Mouse (Mus musculus) kidney, embryonic 15.5 days (tissue): Measurements from ENCODE around the gene Sox12. TPM values are rescaled to one million over a fixed set of nuclear protein-coding genes. Genes with fewer than 3 reads are reported as not detected.
"Not testable (repeated sequence)": the region's sequence is repeated elsewhere in the genome, so short reads cannot be mapped to it uniquely, and the experiment has no call there.

Source experiments
- ATAC-seq: fragments of 200-750 bp; cut with Nextera tagmentation; replicated peaks from 2 replicates; pipeline ENCODE4 v1.8.0; 2017; ENCODE audit warnings: moderate TSS enrichment; ENCODE audit not compliant: low FRiP score
- H3K27ac ChIP-seq: fragments of 300-500 bp; sonication (generic); 2 replicates; pipeline ENCODE4 v1.5.1; 2015; ENCODE audit warnings: mild to moderate bottlenecking, inconsistent platforms
- H3K27me3 ChIP-seq: fragments of 300-500 bp; sonication (generic); 2 replicates; pipeline ENCODE4 v1.6.1; 2015; ENCODE audit warnings: inconsistent platforms
- H3K36me3 ChIP-seq: fragments of 300-500 bp; sonication (generic); 2 replicates; pipeline ENCODE4 v1.6.1; 2015; ENCODE audit warnings: inconsistent platforms
- H3K4me1 ChIP-seq: fragments of 300-500 bp; sonication (generic); 2 replicates; pipeline ENCODE4 v1.6.1; 2015; ENCODE audit warnings: inconsistent platforms
- H3K4me2 ChIP-seq: fragments of 300-500 bp; sonication (generic); 2 replicates; pipeline ENCODE4 v1.6.1; 2015; ENCODE audit warnings: moderate library complexity, mild to moderate bottlenecking, inconsistent platforms
- H3K4me3 ChIP-seq: fragments of 300-500 bp; sonication (generic); replicated peaks from 2 replicates; pipeline ENCODE4 v1.5.1; 2015; ENCODE audit warnings: mild to moderate bottlenecking, inconsistent platforms
- H3K9ac ChIP-seq: fragments of 300-500 bp; sonication (generic); 2 replicates; pipeline ENCODE4 v1.6.1; 2015; ENCODE audit warnings: mild to moderate bottlenecking, inconsistent platforms
- H3K9me3 ChIP-seq: fragments of 300-500 bp; sonication (generic); replicated peaks from 2 replicates; pipeline ENCODE4 v1.6.1; 2016; ENCODE audit warnings: inconsistent platforms
- WGBS: fragments of 180-500 bp; shearing (Covaris S2); methylation state at CpG from one replicate; pipeline ENCODE4 v1.1.7; 2015; ENCODE audit warnings: mixed read lengths; 5-methylcytosine and 5-hydroxymethylcytosine counted together
- polyA plus RNA-seq: library from polyadenylated mRNA; unstranded; fragments of >200 nt; fragmentation: Nextera tagmentation; extraction: Ambion mirVana; gene quantifications from 2 replicates; pipeline ENCODE4 v1.2.1, GENCODE M21; 2015

The Sox12 gene
- polyA plus RNA-seq, result 10.6 and 12.2 TPM in 2 replicates

GRCm38 (mm10) chr2:152397680-152398435, at the start of gene Sox12:
Gene Sox12 (minus strand): TSS chr2:152398063.
- H3K4me2 ChIP-seq, result peak within 1 kb of the TSS; percentile 85
- whole genome bisulfite sequencing, result under 1% methylated on average over 93 of the region's 104 CpGs
- peak within 1 kb of the TSS; percentile 83 for H3K4me3 ChIP-seq
- no peaks in the 10 kb centered on the region for H3K9me3 ChIP-seq
- no peaks in the 10 kb centered on the region for H3K27me3 ChIP-seq
- H3K27ac ChIP-seq, result peak within 1 kb of the TSS; percentile 100
- H3K36me3 ChIP-seq, result no peaks in the 10 kb centered on the region
- peak; percentile 66 for ATAC-seq
- H3K4me1 ChIP-seq, result peaks cover 50% of the 10 kb centered on the region
- H3K9ac ChIP-seq, result peak within 1 kb of the TSS; percentile 92

- 0 out of 2 replicates have a peak, but pooled peaks have one; percentile 19 for ATAC-seq
- no peak overlapping the region for H3K9ac ChIP-seq
- 0 out of 2 replicates have a peak, but pooled peaks cover 6% of the 10 kb centered on the region for H3K27me3 ChIP-seq
- no peaks in the 10 kb centered on the region for H3K36me3 ChIP-seq
- H3K4me2 ChIP-seq, result no peak overlapping the region
- H3K27ac ChIP-seq, result peak overlapping the region; percentile 43
- no peak overlapping the region for H3K4me3 ChIP-seq
- peaks cover 42% of the 10 kb centered on the region for H3K4me1 ChIP-seq
- no peaks in the 10 kb centered on the region for H3K9me3 ChIP-seq
- 20% methylated on average over 5 of the region's 5 CpGs for WGBS
Observed at GRCm38 (mm10) chr2:152447461-152447860, 49.6 kb upstream of the Sox12 start.

GRCm38 (mm10) chr2:152446642-152447041, 48.8 kb upstream of the Sox12 start:
- Histone ChIP-seq H3K36me3 (no peaks in the 10 kb centered on the region), H3K4me2 (no peak overlapping the region), H3K9me3 (no peaks in the 10 kb centered on the region), H3K4me1 (peaks cover 49% of the 10 kb centered on the region), H3K27me3 (0 out of 2 replicates have a peak, but pooled peaks cover 6% of the 10 kb centered on the region), H3K27ac (no peak overlapping the region), H3K4me3 (no peak overlapping the region), H3K9ac (no peak overlapping the region)
- ATAC-seq, result no peak
- WGBS, result 73% methylated on average over 2 of the region's 2 CpGs

- Histone ChIP-seq H3K36me3 (no peaks in the 10 kb centered on the region), H3K4me1 (peaks cover 34% of the 10 kb centered on the region), H3K27me3 (peaks cover 7% of the 10 kb centered on the region; the same call in 1 of the 2 replicates), H3K4me2 (no peak overlapping the region), H3K27ac (peak overlapping the region; percentile 42; the same call in 1 of the 2 replicates), H3K9me3 (no peaks in the 10 kb centered on the region), H3K4me3 (no peak overlapping the region), H3K9ac (no peak overlapping the region)
- WGBS, result 88% methylated on average over 8 of the region's 8 CpGs
- ATAC-seq, result no peak
Observed at GRCm38 (mm10) chr2:152443281-152443680, 45.4 kb upstream of the Sox12 start.

GRCm38 (mm10) chr2:152442322-152442721, 44.5 kb upstream of the Sox12 start:
- H3K4me1 ChIP-seq, result peaks cover 29% of the 10 kb centered on the region
- no peak overlapping the region for H3K4me2 ChIP-seq
- no peaks in the 10 kb centered on the region for H3K9me3 ChIP-seq
- WGBS, result 37% methylated on average over 4 of the region's 4 CpGs
- peak overlapping the region; percentile 42 for H3K27ac ChIP-seq
- H3K27me3 ChIP-seq, result peaks cover 9% of the 10 kb centered on the region; the same call in 1 of the 2 replicates
- H3K4me3 ChIP-seq, result no peak overlapping the region
- H3K36me3 ChIP-seq, result no peaks in the 10 kb centered on the region
- H3K9ac ChIP-seq, result no peak overlapping the region
- peak; percentile 47; the same call in 1 of the 2 replicates for ATAC-seq

- 80% methylated on average over 2 of the region's 2 CpGs for WGBS
- Histone ChIP-seq H3K4me2 (no peak overlapping the region), H3K9ac (no peak overlapping the region), H3K36me3 (no peaks in the 10 kb centered on the region), H3K4me3 (no peak overlapping the region), H3K27ac (no peak overlapping the region), H3K4me1 (peaks cover 33% of the 10 kb centered on the region), H3K9me3 (no peaks in the 10 kb centered on the region), H3K27me3 (peaks cover 7% of the 10 kb centered on the region; the same call in 1 of the 2 replicates)
- no peak for ATAC-seq
Observed at GRCm38 (mm10) chr2:152439833-152440232, 42.0 kb upstream of the Sox12 start.

GRCm38 (mm10) chr2:152438963-152439362, 41.1 kb upstream of the Sox12 start:
- Histone ChIP-seq H3K4me3 (no peak overlapping the region), H3K4me1 (peaks cover 29% of the 10 kb centered on the region), H3K9ac (no peak overlapping the region), H3K9me3 (no peaks in the 10 kb centered on the region), H3K4me2 (no peak overlapping the region), H3K27me3 (peaks cover 6% of the 10 kb centered on the region; the same call in 1 of the 2 replicates), H3K36me3 (no peaks in the 10 kb centered on the region), H3K27ac (no peak overlapping the region)
- 68% methylated on average over 1 of the region's 1 CpGs for WGBS
- ATAC-seq, result no peak

- peak; percentile 68 for ATAC-seq
- Histone ChIP-seq H3K9ac (peak overlapping the region; percentile 48), H3K4me1 (peaks cover 18% of the 10 kb centered on the region), H3K27ac (peak overlapping the region; percentile 25), H3K4me2 (peak overlapping the region; percentile 82), H3K27me3 (peaks cover 10% of the 10 kb centered on the region; the same call in 1 of the 2 replicates), H3K36me3 (no peaks in the 10 kb centered on the region), H3K4me3 (peak overlapping the region; percentile 35), H3K9me3 (no peaks in the 10 kb centered on the region)
- WGBS, result 4% methylated on average over 23 of the region's 23 CpGs
Observed at GRCm38 (mm10) chr2:152436983-152437860, 39.4 kb upstream of the Sox12 start.

GRCm38 (mm10) chr2:152436405-152436901, 38.6 kb upstream of the Sox12 start:
- no peak overlapping the region for H3K9ac ChIP-seq
- H3K4me2 ChIP-seq, result 0 out of 2 replicates have a peak overlapping the region, but pooled peaks have one; percentile 82
- H3K27me3 ChIP-seq, result peaks cover 10% of the 10 kb centered on the region; the same call in 1 of the 2 replicates
- H3K27ac ChIP-seq, result peak overlapping the region; percentile 39
- H3K9me3 ChIP-seq, result no peaks in the 10 kb centered on the region
- no peak overlapping the region for H3K4me3 ChIP-seq
- ATAC-seq, result peak; percentile 55
- peaks cover 15% of the 10 kb centered on the region for H3K4me1 ChIP-seq
- no peaks in the 10 kb centered on the region for H3K36me3 ChIP-seq
- WGBS, result 66% methylated on average over 7 of the region's 7 CpGs

- H3K4me2 ChIP-seq, H3K9ac ChIP-seq, H3K9me3 ChIP-seq, H3K4me3 ChIP-seq, H3K27ac ChIP-seq, ATAC-seq, H3K36me3 ChIP-seq, H3K27me3 ChIP-seq: not testable (repeated sequence)
- peaks cover 10% of the 10 kb centered on the region for H3K4me1 ChIP-seq
- 93% methylated on average over 2 of the region's 2 CpGs for WGBS
Observed at GRCm38 (mm10) chr2:152428481-152428880, 30.6 kb upstream of the Sox12 start.

- Histone ChIP-seq H3K27me3 (0 out of 2 replicates have a peak, but pooled peaks cover 3% of the 10 kb centered on the region), H3K4me2 (peak overlapping the region; percentile 48), H3K9ac (no peak overlapping the region), H3K9me3 (no peaks in the 10 kb centered on the region; the same call in 1 of the 2 replicates), H3K4me1 (peaks cover 10% of the 10 kb centered on the region), H3K36me3 (no peaks in the 10 kb centered on the region), H3K4me3 (peak overlapping the region; percentile 17; the same call in 1 of the 2 replicates), H3K27ac (no peak overlapping the region)
- ATAC-seq, result peak; percentile 62; the same call in 1 of the 2 replicates
- 6% methylated on average over 12 of the region's 12 CpGs for WGBS
Observed at GRCm38 (mm10) chr2:152427493-152427892, 29.6 kb upstream of the Sox12 start.
